Mouse (Mus musculus): ENCODE results near the gene Tmem140. TPM values are rescaled to one million over a fixed set of nuclear protein-coding genes. Genes with fewer than 3 reads are reported as not detected.

Gene Tmem140
- 0.86 and 0.89 TPM in 2 replicates for polyA plus RNA-seq (2014; fragmentation: Nextera tagmentation; extraction: Ambion mirVana)

GRCm38 (mm10) chr6:34862791-34863403 is at the start of gene Tmem140:
Gene Tmem140 (plus strand): TSS chr6:34863146.
- Histone ChIP-seq H3K4me2 (ENCODE audit: low read depth, low read length) (no peak within 1 kb of the TSS), H3K27me3 (ENCODE audit: control insufficient read depth, insufficient read depth, low read length) (no peaks in the 10 kb centered on the region), H3K4me3 (ENCODE audit: low read depth, low read length) (no peak within 1 kb of the TSS), H3K9ac (replicated peaks; ENCODE audit: low read depth, low read length) (no peak within 1 kb of the TSS), H3K36me3 (ENCODE audit: control insufficient read depth, insufficient read depth, low read length) (no peaks in the 10 kb centered on the region), H3K27ac (ENCODE audit: low read depth, low read length) (no peak within 1 kb of the TSS), H3K9me3 (ENCODE audit: control insufficient read depth, low read length) (no peaks in the 10 kb centered on the region), H3K4me1 (ENCODE audit: control insufficient read depth, insufficient read depth, low read length) (no peaks in the 10 kb centered on the region)
- WGBS: 64% methylated on average over 11 of the region's 11 CpGs
- ATAC-seq (ENCODE audit: low read depth): no peak

- H3K4me3 ChIP-seq (ENCODE audit: low read depth, low read length): no peak overlapping the region
- H3K4me2 ChIP-seq (ENCODE audit: low read depth, low read length): no peak overlapping the region
- H3K36me3 ChIP-seq (ENCODE audit: control insufficient read depth, insufficient read depth, low read length): no peaks in the 10 kb centered on the region
- no peak overlapping the region for H3K27ac ChIP-seq (ENCODE audit: low read depth, low read length)
- H3K27me3 ChIP-seq (ENCODE audit: control insufficient read depth, insufficient read depth, low read length): no peaks in the 10 kb centered on the region
- no peak overlapping the region for H3K9ac ChIP-seq (replicated peaks; ENCODE audit: low read depth, low read length)
- no peaks in the 10 kb centered on the region for H3K4me1 ChIP-seq (ENCODE audit: control insufficient read depth, insufficient read depth, low read length)
- ATAC-seq (ENCODE audit: low read depth): no peak
- H3K9me3 ChIP-seq (ENCODE audit: control insufficient read depth, low read length): no peaks in the 10 kb centered on the region
Measured at GRCm38 (mm10) chr6:34824406-34824805, 38.5 kb upstream of the Tmem140 start.

DNA sequence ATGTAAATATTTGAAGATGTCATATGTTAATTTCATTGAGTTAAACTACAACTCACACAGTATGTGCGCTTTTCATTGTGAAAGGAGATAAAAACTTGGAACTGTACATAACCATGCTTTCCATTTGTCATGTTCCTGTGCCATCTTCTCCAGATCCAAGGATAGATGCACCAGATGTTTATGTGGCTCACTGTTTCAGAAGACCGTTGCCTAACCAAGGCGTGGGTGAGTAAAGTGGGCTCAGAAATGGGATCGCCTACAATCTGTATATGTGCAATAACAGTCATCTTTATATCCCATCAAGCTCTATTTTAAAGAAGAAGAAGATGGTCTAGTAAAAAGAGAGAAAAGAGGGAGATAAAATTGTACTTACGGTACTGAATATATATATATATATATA is 30.6 kb upstream of the Tmem140 start:
- Histone ChIP-seq H3K27me3 (ENCODE audit: control insufficient read depth, insufficient read depth, low read length) (no peaks in the 10 kb centered on the region), H3K4me3 (ENCODE audit: low read depth, low read length) (no peak overlapping the region), H3K4me1 (ENCODE audit: control insufficient read depth, insufficient read depth, low read length) (no peaks in the 10 kb centered on the region), H3K36me3 (ENCODE audit: control insufficient read depth, insufficient read depth, low read length) (no peaks in the 10 kb centered on the region), H3K9me3 (ENCODE audit: control insufficient read depth, low read length) (no peaks in the 10 kb centered on the region), H3K4me2 (ENCODE audit: low read depth, low read length) (no peak overlapping the region), H3K27ac (ENCODE audit: low read depth, low read length) (no peak overlapping the region), H3K9ac (replicated peaks; ENCODE audit: low read depth, low read length) (no peak overlapping the region)
- WGBS: 97% methylated on average over 5 of the region's 5 CpGs
- ATAC-seq (ENCODE audit: low read depth): no peak

- H3K4me2 ChIP-seq (ENCODE audit: low read depth, low read length): no peak overlapping the region
- H3K4me1 ChIP-seq (ENCODE audit: control insufficient read depth, insufficient read depth, low read length): no peaks in the 10 kb centered on the region
- no peaks in the 10 kb centered on the region for H3K36me3 ChIP-seq (ENCODE audit: control insufficient read depth, insufficient read depth, low read length)
- no peak overlapping the region for H3K27ac ChIP-seq (ENCODE audit: low read depth, low read length)
- H3K9ac ChIP-seq (replicated peaks; ENCODE audit: low read depth, low read length): no peak overlapping the region
- 92% methylated on average over 11 of the region's 11 CpGs for WGBS
- H3K9me3 ChIP-seq (ENCODE audit: control insufficient read depth, low read length): no peaks in the 10 kb centered on the region
- no peak for ATAC-seq (ENCODE audit: low read depth)
- no peak overlapping the region for H3K4me3 ChIP-seq (ENCODE audit: low read depth, low read length)
- no peaks in the 10 kb centered on the region for H3K27me3 ChIP-seq (ENCODE audit: control insufficient read depth, insufficient read depth, low read length)
Measured at GRCm38 (mm10) chr6:34861546-34862053, 1.3 kb upstream of the Tmem140 start.

GRCm38 (mm10) chr6:34862381-34862780 is 565 bp upstream of the Tmem140 start:
- WGBS: 95% methylated on average over 6 of the region's 6 CpGs
- Histone ChIP-seq H3K4me3 (ENCODE audit: low read depth, low read length) (no peak overlapping the region), H3K4me2 (ENCODE audit: low read depth, low read length) (no peak overlapping the region), H3K9me3 (ENCODE audit: control insufficient read depth, low read length) (no peaks in the 10 kb centered on the region), H3K9ac (replicated peaks; ENCODE audit: low read depth, low read length) (no peak overlapping the region), H3K27me3 (ENCODE audit: control insufficient read depth, insufficient read depth, low read length) (no peaks in the 10 kb centered on the region), H3K36me3 (ENCODE audit: control insufficient read depth, insufficient read depth, low read length) (no peaks in the 10 kb centered on the region), H3K4me1 (ENCODE audit: control insufficient read depth, insufficient read depth, low read length) (no peaks in the 10 kb centered on the region), H3K27ac (ENCODE audit: low read depth, low read length) (no peak overlapping the region)
- ATAC-seq (ENCODE audit: low read depth): no peak

- Histone ChIP-seq H3K4me1 (ENCODE audit: control insufficient read depth, insufficient read depth, low read length) (no peaks in the 10 kb centered on the region), H3K9ac (replicated peaks; ENCODE audit: low read depth, low read length) (no peak overlapping the region), H3K9me3 (ENCODE audit: control insufficient read depth, low read length) (no peaks in the 10 kb centered on the region), H3K27ac (ENCODE audit: low read depth, low read length) (no peak overlapping the region), H3K4me2 (ENCODE audit: low read depth, low read length) (no peak overlapping the region), H3K36me3 (ENCODE audit: control insufficient read depth, insufficient read depth, low read length) (no peaks in the 10 kb centered on the region), H3K27me3 (ENCODE audit: control insufficient read depth, insufficient read depth, low read length) (no peaks in the 10 kb centered on the region), H3K4me3 (ENCODE audit: low read depth, low read length) (no peak overlapping the region)
- ATAC-seq (ENCODE audit: low read depth): no peak
- 77% methylated on average over 9 of the region's 9 CpGs for WGBS
Measured at GRCm38 (mm10) chr6:34863786-34864514, 1.0 kb downstream of the Tmem140 start.

DNA sequence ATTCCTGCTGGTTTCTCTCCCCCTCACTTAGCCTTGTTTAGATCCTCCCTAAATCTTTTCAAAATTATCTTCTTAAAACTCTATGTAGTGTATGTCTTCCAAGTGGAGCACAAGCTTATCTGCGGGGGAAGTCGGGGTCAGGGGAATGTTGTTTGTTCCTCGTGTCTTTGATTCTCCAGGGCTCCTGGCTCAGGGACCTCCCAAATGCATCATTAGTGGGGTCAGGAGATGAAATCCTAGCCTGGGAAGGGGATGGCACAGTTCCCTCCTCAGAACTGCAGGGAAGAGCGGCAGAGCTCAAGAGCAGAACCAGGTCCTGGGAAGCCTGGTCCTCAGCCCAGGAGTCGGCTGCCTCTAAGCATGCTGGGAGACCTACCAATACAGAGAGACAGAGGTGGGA is 2.3 kb downstream of the Tmem140 start:
- Histone ChIP-seq H3K4me3 (ENCODE audit: low read depth, low read length) (no peak overlapping the region), H3K27me3 (ENCODE audit: control insufficient read depth, insufficient read depth, low read length) (no peaks in the 10 kb centered on the region), H3K4me2 (ENCODE audit: low read depth, low read length) (no peak overlapping the region), H3K9ac (replicated peaks; ENCODE audit: low read depth, low read length) (no peak overlapping the region), H3K36me3 (ENCODE audit: control insufficient read depth, insufficient read depth, low read length) (no peaks in the 10 kb centered on the region), H3K27ac (ENCODE audit: low read depth, low read length) (no peak overlapping the region), H3K9me3 (ENCODE audit: control insufficient read depth, low read length) (no peaks in the 10 kb centered on the region), H3K4me1 (ENCODE audit: control insufficient read depth, insufficient read depth, low read length) (no peaks in the 10 kb centered on the region)
- ATAC-seq (ENCODE audit: low read depth): no peak
- 78% methylated on average over 5 of the region's 5 CpGs for WGBS

DNA sequence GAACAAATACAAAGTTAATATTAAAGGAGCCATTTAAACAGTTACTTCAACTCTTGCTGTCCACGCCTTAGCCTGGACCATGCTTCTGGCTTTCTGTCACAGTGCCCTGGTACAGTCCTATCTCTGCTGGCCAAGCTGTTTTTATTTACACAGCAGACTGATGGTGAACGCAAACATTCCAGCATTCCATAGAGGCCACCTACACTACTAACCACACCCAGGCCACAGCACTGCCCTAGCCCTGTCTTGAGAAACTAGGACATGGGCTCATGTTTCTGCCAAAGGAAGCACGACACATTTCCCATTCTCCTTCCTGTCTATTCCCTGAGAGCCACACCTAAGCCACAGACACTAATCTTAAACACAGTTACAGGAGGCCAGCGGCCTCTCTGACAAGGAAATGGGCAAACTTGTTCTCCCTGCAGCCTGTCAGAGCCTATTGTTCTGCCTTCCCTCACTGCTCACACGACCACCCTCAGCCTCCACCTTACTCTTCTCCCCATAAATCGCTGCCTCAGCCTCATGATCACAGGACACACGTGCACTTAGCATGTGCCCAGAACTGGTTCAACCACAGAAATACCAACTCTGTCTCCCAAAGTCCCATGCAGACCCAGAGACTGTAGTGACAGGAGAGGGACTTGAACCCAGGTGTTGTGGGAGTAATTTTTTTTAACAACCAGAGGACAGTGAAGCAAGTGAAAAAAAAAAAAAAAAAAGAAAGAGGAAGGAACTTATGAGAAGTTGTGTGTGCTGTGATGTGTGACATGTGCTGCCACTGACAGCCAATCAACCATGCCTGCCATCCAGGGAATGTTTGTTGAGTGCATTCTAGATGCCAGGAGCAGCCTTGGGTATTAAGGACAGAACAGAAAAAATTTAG is 3.0 kb downstream of the Tmem140 start:
- H3K9ac ChIP-seq (replicated peaks; ENCODE audit: low read depth, low read length): no peak overlapping the region
- ATAC-seq (ENCODE audit: low read depth): no peak
- no peak overlapping the region for H3K4me2 ChIP-seq (ENCODE audit: low read depth, low read length)
- H3K4me1 ChIP-seq (ENCODE audit: control insufficient read depth, insufficient read depth, low read length): no peaks in the 10 kb centered on the region
- no peaks in the 10 kb centered on the region for H3K36me3 ChIP-seq (ENCODE audit: control insufficient read depth, insufficient read depth, low read length)
- no peak overlapping the region for H3K27ac ChIP-seq (ENCODE audit: low read depth, low read length)
- WGBS: 70% methylated on average over 7 of the region's 7 CpGs
- H3K9me3 ChIP-seq (ENCODE audit: control insufficient read depth, low read length): no peaks in the 10 kb centered on the region
- no peak overlapping the region for H3K4me3 ChIP-seq (ENCODE audit: low read depth, low read length)
- H3K27me3 ChIP-seq (ENCODE audit: control insufficient read depth, insufficient read depth, low read length): no peaks in the 10 kb centered on the region

- WGBS: 33% methylated on average over 8 of the region's 8 CpGs
- Histone ChIP-seq H3K9ac (replicated peaks; ENCODE audit: low read depth, low read length) (no peak overlapping the region), H3K4me3 (ENCODE audit: low read depth, low read length) (no peak overlapping the region), H3K27ac (ENCODE audit: low read depth, low read length) (no peak overlapping the region), H3K4me1 (ENCODE audit: control insufficient read depth, insufficient read depth, low read length) (no peaks in the 10 kb centered on the region), H3K4me2 (ENCODE audit: low read depth, low read length) (no peak overlapping the region), H3K27me3 (ENCODE audit: control insufficient read depth, insufficient read depth, low read length) (no peaks in the 10 kb centered on the region), H3K36me3 (ENCODE audit: control insufficient read depth, insufficient read depth, low read length) (no peaks in the 10 kb centered on the region), H3K9me3 (ENCODE audit: control insufficient read depth, low read length) (no peaks in the 10 kb centered on the region)
- ATAC-seq (ENCODE audit: low read depth): no peak
Measured at GRCm38 (mm10) chr6:34866786-34867185, 3.8 kb downstream of the Tmem140 start.
